Mouse (Mus musculus) common myeloid progenitor, adult 5-6 weeks (primary cell): ENCODE results near the gene Trappc1. TPM values are rescaled to one million over a fixed set of nuclear protein-coding genes. Genes with fewer than 3 reads are reported as not detected.
A peak's percentile ranks its signal among the peaks of the same experiment; 100 is the strongest.
"Not testable (repeated sequence)": the region's sequence is repeated elsewhere in the genome, so short reads cannot be mapped to it uniquely, and the experiment has no call there.

Source experiments
- ATAC-seq: replicated peaks from 2 replicates; pipeline ENCODE4 v1.8.0; 2016; ENCODE audit warnings: low read depth, mild to moderate bottlenecking, moderate TSS enrichment, inconsistent platforms; ENCODE audit not compliant: poor library complexity, severe bottlenecking
- total RNA-seq: library from RNA; stranded (forward); fragments of 200-1000, 187-1606 nt; gene quantifications from 2 replicates; pipeline ENCODE4 v1.2.3, GENCODE M21; 2017

The Trappc1 gene
- 75.4 and 87.8 TPM in 2 replicates for total RNA-seq

DNA sequence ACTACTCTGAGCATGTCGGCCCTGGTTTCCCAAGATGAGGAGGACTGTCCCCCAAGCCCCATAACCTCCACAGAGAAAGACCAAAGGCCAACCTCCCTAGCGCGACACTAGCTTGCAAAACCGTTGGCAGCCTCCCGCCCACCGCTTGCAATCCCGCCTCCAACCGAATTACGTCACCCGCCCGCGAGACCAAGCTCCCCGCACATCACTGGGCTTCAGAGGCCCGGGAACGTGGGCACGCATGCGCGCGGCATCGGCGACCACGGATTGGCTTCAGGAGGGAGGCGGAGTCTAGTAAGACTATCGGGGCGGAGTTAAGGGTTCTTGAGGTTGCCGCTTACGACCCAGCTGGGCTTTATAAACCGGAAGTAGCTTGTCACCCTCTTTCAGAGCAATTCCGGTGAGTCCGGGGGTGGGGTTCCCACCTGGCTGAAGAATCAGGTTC, at the start of gene Trappc1, which contains the start of gene Cntrob:
TSS of gene Trappc1 (plus strand) at position 314 of the 445 bp plus-strand sequence.
TSS of gene Cntrob (minus strand) at position 109 of the 445 bp plus-strand sequence.
- ATAC-seq, result peak; percentile 86

DNA sequence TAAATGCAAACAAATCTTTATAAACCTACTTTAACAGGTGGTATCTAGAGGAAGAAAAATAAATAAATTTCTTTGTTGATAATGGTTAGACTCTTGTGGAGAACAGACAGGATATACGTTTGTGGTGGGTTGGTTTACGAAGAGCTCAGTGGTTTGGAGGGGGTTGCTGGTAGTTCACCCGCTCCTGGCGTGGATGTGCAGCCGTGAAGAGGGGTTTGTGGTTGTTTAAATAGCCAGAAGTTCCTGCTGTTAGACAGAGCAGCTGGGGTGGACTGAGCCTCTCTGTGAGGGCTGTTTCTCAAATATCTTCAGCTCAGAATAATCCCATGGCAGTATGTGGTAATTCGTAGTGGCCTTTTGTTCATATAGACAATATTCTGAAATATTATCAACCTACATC, 48.1 kb upstream of the Trappc1 start:
- peak; percentile 57 for ATAC-seq

DNA sequence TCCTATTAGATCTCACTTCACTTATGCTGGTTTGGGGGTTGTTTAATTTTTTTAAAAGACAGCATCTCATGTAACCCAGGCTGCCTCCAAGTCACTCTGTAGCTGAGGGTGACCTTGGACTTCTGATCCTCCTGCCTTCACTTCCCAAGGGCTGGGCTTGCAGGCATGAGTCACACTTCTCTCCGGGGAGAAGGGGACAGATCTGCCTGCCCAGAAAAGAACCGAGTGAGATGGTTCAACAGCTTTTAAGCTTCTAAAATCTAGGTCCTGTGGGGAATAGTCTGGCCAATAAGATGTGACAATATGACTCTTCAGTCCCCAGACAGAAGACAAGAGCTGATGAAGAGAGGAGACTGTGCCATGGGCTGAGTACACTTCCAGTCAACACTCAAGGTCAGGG, 47.7 kb upstream of the Trappc1 start:
- no peak for ATAC-seq

DNA sequence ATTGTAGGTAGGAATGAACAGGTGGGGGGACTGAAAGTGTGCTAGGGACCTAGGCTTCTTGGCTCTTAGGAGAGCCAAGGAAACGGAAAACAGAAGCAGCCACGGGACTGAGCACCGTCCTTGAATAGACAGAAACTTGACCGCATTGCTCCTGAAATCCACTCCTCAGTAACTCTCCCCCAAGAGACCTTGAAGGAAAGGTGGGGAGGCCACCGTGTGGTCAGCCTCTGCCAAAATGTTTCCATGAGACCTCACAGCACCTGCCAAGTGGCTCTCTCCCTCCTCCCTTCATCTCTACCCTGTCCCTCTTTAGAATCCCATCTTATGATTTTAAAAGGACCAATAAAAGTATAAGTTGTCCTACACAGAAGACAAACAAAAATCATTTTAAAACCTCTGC, 46.5 kb upstream of the Trappc1 start:
- no peak for ATAC-seq

DNA sequence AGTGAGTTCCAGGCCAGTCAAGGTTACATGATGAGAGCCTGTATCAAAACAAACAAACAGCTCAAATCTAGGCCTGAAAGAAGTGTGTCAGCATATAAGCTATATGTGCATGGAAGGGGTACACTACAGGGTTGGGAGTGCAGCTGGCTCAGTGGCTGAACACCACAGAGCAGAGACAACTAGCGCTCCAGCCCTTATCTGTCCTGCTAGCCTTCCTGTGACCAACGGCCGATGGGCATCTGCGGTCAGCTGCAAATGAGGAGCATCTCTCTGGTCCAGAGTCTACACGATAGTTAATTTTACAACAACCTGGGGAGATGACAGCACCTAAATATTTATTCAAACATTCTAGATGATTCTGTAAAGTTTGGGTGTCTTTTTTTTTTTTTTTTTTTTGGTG, 32.7 kb upstream of the Trappc1 start:
- no peak for ATAC-seq

DNA sequence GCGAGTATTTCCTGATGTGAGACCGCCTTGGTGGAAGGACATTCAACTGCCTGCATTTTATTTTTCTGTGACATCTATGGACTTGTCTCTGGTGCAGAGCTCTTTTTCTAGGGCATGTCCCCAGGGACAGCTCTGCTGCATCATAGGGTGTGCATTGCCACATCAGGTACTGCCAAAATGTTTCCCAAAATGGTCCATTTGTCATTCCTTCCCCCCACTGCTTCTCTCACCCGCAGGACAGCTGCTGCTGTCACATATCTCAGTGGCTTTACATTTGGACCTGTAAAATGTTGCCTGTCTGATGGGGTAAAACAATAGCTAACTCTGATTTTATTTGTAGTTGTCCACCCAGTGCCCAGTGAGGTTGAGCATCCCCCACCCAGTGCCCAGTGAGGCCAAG, 28.5 kb upstream of the Trappc1 start:
- ATAC-seq, result no peak

DNA sequence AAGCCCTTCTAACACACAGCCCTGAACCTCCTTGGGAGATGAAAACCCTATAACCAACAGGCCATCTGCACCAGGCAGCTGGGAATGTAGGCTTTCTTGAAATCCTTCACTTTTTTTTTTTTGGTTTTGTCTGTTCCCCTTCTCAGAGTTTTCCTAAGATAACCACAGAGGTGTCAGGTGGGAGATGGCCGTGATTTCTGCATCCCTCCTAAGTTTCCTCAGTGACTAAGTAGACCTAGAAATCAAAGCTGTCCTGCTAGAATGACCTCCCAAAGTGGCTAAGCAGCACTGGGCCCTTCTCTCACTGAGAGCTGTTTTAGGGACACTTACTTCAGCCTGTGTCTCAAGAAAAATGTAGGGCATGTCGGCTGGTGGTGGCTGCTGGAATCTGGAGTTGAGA, 26.0 kb upstream of the Trappc1 start:
- no peak for ATAC-seq

DNA sequence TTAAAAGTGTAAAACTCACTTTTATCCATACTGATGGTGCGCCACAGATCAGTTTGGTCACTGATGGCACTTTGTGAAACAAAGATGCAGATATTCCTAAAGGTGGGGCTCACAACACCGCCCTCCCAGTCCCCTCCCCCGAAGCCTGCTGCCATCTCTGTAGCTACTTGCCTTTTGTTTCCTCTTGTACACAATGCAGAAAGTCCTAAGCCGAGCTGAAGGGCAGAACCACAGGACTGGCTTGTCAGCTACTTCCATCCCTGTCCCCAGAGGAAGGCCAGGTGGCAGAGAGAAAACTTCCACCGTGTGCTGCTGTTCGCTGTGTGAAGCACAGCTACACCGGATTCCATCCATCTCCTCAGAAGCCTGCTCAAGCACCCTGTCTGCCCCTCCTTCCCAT, 25.5 kb upstream of the Trappc1 start:
- no peak for ATAC-seq

DNA sequence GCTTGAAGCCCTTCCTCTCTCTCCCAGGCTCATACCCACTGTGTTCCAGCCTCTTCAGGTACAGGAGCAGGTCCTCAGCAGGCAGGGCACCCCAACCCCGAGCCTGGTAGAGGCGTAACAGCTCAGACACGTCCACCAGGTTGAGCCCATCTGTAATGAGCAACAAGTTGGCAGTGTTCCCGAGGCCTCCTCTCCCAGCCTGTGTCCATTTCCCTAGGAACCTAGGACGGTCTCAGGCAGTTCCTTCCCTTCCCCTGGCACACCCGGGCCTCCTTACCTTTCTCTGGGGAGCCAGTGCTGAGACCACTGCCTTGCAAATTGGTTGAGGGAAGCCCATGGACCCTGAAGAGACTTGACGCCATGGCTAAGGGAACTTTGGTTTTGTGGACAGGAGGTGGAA, 21.0 kb upstream of the Trappc1 start:
- no peak for ATAC-seq

DNA sequence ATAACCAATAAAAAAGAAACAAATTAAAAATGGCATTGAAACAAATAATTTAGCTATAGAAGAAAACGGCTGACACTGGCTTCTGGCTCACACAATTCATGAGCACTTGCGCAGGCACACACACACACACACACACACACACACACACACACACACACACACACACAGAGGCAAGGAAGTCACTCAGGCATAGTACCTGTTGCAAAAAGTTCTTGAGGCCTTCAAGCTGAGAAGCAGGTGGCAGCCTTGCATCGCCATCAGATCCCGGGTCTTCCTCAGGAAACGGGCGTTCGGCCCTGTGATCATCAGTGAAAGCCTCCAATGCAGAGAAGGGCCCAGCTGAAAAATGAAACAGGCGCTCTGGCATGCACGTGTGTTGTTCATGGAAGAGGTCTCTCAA, 18.5 kb upstream of the Trappc1 start:
- no peak for ATAC-seq

DNA sequence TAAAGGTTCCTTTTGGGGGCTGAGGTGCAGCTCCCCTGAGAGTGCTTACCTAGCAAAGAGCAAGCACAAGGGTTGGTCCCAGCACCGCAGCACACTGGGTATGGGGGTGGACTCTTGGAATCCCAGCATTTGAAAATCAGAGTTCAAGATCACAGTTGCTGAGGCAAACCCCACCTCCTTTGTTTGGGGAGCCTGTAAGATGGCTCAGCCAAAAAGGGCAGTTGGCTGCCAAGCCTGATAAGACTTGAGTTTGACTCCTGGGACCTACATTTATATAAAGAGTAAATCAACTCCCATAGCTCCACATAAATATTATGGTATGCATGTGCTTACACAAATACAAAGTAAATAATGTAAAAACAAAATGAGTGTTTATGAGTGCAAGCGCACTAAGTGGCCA, 17.7 kb upstream of the Trappc1 start:
- ATAC-seq, result no peak

DNA sequence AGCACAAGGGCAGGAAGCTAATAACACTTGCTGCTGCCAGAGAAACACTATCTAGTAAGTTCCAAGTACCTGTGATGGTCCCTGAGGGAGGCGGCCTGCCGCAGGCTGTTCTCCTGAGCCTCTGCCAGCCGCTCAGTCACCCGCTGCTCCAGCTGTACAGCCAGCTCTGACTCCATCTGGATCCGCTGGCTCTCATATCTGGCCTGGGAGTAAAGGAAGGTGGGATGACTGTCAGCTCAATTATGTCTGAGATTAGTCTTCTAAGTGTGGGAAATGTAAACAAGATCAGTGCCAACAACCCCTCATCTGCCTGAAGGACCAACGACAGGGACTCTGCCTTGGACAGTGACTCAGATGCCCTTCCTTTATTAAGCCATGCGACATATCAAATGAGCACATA, 12.5 kb upstream of the Trappc1 start:
- no peak for ATAC-seq

DNA sequence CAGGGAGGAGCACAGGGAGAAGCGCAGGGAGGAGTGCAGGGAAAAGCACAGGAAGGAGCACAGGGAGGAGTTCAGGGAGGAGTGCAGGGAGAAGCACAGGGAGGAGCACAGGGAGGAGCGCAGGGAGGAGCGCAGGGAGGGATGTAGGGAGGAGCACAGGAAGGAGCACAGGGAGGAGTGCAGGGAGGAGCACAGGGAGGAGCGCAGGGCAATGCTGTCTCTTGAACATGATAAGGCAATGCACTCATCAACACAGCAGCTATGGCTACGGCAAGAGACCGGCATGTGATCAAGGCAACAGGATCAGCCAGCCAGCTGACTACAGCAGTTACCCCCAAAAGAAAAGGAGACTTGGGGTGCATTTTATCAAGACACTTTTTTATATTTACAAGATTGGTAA, 7.4 kb upstream of the Trappc1 start:
- no peak for ATAC-seq

DNA sequence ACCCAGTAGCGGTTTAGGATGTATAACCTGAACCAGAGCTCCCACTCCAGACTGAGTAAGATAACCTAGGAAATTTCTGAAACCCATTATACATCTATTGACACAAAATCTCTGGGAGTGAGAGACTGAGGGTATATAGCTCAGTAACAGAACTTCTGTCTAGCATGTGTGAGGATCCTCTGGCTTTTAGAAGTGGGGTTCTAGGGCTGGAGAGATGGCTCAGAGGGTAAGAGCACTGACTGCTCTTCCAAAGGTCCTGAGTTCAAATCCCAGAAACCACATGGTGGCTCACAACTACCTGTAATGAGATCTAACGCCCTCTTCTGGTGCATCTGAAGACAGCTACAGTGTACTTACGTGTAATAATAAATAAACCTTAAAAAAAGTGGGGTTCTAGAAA, 5.8 kb upstream of the Trappc1 start:
- not testable (repeated sequence) for ATAC-seq

DNA sequence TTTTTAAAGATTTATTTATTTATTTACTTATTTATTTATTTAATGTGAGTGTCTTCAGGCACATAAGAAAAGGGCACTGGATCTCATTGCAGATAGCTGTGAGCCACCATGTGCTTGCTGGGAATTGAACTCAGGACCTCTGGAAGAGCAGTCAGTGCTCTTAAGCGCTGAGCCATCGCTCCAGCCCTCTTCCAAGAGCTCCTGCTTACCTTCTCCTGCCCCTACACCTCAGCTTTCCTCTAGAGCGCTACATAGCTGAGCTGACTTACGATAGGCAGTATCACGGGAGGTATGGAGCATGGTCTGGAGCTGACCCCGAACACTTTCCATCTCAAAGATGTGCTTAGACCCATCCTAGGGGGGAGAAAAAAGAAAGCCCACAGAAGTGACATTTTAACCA, 2.2 kb upstream of the Trappc1 start:
- no peak for ATAC-seq

DNA sequence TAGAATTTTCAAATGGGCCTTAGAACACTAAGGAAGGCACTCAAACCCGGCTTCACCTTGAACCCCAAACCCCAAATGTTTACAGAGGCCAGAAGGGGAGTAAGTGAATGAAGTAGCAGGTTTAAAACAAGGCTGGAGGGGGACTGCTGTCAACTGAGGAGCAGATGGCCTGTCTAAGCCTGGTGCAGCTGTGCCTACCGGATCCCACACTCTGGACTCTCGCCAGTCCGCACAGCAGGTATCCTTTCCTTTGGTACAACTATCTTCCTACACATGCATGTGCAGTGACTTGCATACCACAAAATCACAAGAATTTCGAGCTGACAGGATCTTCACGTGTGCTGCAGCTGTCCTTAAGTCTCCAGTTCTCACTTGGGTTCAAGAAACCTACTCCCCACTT, 1.8 kb upstream of the Trappc1 start:
- ATAC-seq, result no peak

DNA sequence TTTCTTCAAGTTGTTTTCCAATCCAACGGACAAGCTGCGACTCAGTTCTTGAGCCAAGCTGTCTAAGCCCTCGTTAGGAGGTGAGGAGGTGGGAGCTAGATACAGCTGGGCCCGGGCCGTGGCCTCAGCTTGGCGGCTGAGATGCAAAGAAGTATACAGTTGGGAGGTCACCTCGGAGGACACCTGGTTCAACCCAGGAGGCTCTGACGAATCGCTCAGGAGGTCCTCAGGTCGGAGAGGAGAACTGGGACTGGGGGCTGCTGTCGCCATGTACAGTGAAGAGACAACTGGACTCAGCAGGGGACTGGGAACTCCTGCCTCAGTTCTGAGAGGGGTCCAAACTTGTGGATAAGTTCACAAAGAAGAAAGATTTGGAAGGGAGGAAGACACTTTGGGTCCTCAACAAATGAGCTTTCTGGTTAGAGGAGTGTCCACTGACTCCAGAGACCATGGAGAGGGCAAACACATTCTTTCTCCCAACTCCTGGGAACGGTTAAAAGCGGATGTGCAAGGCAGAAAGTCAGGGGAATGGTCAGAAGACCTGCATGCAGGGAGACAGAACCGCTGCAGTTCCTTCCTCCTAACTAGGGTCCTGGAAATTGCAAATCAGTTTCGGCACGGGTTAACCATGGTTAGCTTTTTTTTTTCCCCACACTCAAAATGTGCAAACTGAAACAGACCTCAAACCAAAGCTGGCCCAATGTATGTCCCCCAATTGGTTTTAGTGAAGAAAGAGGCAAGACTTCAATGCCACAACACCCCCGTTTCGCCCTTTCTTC, 898 bp upstream of the Trappc1 start:
- ATAC-seq, result no peak

DNA sequence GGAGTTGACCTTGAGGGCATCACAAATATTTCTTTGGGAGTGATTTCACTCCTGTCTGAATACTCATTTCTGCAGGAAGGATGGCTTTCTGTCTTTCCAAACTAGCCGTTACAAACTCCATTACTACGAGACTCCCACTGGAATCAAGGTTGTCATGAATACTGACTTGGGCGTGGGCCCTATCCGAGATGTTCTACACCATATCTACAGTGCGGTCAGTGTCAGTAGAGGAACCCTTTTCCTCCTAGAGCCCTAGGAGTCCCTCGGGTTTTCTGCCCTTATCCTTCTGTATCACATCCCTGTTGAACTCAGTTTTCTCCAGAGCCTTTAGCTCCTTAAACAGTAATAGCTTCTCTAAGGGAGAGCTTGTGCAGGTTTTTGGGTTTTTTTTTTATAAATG, 969 bp downstream of the Trappc1 start:
- no peak for ATAC-seq

DNA sequence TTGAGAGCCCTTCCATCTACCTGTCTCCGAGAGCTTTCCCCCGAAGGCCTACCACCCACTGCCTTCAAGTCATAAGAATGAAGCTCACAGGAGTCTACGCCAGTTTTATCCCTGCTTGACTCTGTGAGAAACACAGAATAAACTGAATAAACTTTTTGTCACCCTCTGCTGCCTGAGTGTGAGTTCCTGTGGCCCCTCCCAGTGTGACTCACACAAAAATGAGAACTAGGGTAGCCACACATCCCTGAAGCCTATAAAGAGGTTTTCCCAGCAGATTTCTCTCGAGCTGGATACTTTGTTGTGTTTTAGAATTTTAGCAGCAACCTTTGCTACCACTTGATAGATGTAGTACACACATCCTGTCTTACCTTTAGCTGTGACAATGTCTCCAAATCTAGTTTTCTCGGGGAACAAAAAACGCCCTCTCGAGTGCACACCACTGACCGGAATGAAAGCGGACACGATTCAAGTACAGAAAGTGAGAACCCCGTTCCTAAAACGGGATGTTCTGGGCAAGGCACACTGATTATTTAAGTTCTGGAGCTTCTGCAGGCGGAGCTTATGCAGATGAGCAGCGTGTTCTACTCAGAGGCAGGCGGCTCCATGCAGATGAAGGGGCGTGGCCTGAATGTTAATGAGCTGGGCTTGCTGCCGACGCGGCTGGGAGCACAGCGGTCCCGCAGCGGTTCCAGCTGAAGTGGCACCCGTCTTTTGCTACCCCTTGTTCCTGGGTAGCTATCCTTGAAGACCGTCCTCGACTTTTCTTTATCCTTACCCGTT, 2.0 kb downstream of the Trappc1 start, which contains the start of gene Kcnab3:
TSS of gene Kcnab3 (plus strand) at position 631 of the 780 bp plus-strand sequence.
- peak; percentile 72 for ATAC-seq

DNA sequence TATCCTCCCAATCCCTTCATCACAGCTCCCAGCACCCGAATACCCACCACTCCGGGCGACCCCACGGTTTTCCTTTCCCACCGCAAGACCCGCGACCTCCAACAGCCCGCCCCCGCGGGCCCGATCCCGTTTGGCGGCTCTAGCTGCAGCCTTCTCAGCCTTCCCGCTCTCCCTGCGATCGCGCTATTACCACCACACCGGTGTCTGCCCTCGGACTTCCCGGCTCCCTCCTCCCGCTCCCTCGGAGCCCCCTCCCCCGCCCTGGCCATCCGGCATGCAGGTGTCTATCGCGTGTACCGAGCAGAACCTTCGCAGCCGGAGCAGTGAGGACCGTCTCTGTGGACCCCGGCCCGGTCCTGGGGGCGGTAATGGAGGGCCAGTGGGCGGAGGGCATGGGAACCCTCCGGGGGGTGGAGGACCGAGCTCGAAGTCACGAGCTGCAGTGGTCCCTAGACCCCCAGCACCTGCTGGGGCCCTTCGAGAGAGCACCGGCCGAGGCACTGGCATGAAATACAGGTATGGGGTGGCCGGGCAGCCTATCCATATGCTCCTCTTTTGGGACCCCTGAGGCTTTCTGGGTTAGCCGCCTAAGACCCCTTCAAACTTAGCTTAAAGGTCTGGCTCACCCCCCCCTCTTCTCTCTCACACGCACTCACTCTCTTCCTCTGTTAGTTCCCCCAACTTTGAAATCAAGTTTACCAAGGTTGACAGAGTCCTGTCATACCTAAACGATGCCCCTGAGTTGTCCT, 2.8 kb downstream of the Trappc1 start:
- ATAC-seq, result no peak

DNA sequence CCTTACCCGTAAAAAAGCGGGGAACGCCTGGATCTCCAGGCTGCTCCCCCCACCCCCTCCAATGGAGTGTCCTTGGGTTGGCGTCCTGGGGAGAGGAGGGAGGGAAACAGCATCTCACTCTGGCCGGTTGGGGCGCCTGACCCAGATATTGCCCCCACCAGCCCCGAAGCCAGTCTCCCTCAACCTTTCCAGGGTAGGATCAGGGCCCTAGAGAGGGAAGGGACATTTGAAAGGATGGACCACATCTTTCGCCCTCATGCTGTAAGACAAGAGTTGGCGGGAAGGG, 3.3 kb downstream of the Trappc1 start:
- no peak for ATAC-seq
